Mouse (Mus musculus) olfactory bulb, adult 2 months (tissue): ENCODE data around the gene Kdm6b. TPM values are rescaled to one million over a fixed set of nuclear protein-coding genes. Genes with fewer than 3 reads are reported as not detected.

ENCODE experiments used
- H3K27ac ChIP-seq: fragments of 200-500 bp; 2 replicates; pipeline ENCODE4 v1.5.1; 2012; ENCODE audit warnings: low read depth, low read length; ENCODE audit not compliant: insufficient read depth
- H3K4me1 ChIP-seq: fragments of 200-500 bp; 2 replicates; pipeline ENCODE4 v1.6.1; 2012; ENCODE audit warnings: low read length; ENCODE audit not compliant: control insufficient read depth, insufficient read depth
- H3K4me3 ChIP-seq: fragments of 200-500 bp; 2 replicates; pipeline ENCODE4 v1.5.1; 2012; ENCODE audit warnings: mild to moderate bottlenecking, low read depth, low read length, moderate library complexity; ENCODE audit not compliant: insufficient read depth
- CTCF ChIP-seq: fragments of 200-500 bp; IDR thresholded peaks from 2 replicates; pipeline ENCODE4 v1.5.1; 2012; ENCODE audit warnings: low read depth, mild to moderate bottlenecking, low read length, moderate library complexity; ENCODE audit not compliant: insufficient read depth
- POLR2A ChIP-seq: fragments of 200-500 bp; IDR thresholded peaks from 2 replicates; pipeline ENCODE4 v1.6.1; 2012; ENCODE audit warnings: mild to moderate bottlenecking, low read depth, low read length, moderate library complexity; ENCODE audit not compliant: insufficient read depth
- WGBS: fragments of 180-500 bp; shearing (Covaris S2); methylation state at CpG from one replicate; pipeline ENCODE4 v1.1.7; 2018; 5-methylcytosine and 5-hydroxymethylcytosine counted together
- polyA plus RNA-seq: library from polyadenylated mRNA; stranded (reverse); fragments of >200 nt; gene quantifications from 2 replicates; pipeline ENCODE4 v1.2.4, GENCODE M21; 2012; ENCODE audit warnings: low replicate concordance; ENCODE audit not compliant: missing spikeins, insufficient read depth, insufficient read length

Kdm6b gene
- polyA plus RNA-seq, 1 experiment = not detected

DNA sequence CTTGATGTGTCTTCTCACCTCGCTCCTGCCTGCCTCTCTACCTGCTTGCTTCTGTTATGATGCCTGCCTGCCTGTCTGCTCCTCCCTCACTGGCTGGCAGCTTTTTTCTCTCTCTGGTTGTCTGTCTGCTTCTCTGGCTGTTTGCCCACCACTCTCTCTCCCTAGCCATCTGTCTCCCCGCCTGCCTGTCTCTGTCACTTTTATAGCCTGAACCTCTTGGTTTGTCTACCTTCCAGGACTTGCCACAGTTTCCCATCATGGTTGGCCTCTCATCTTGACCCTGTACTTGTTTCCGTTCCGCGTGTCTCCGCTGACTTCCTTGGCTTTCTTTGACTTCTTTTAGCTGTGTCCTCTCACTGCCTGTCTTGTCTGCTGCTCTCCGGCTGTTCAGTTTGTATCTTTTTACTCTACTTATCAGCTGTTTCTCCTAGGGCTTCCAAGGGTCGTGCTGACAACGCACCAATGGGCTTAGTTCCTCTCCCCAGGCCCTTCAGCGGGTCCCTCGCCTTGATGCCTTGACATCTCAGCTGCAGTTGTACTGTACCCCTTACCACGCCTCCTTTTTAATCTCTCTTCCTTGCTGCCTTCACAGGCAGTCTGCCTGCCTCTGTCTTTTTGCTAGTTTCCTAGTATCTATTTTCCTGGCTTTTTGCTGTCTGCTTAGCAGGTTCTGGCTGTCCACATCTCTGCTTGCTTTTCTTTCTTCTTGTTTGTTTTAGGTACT lies 41.3 kb downstream of the Kdm6b start:
- H3K4me1 ChIP-seq = peaks cover 19% of the 10 kb centered on the region
- 39% methylated on average over 12 of the region's 12 CpGs for WGBS

DNA sequence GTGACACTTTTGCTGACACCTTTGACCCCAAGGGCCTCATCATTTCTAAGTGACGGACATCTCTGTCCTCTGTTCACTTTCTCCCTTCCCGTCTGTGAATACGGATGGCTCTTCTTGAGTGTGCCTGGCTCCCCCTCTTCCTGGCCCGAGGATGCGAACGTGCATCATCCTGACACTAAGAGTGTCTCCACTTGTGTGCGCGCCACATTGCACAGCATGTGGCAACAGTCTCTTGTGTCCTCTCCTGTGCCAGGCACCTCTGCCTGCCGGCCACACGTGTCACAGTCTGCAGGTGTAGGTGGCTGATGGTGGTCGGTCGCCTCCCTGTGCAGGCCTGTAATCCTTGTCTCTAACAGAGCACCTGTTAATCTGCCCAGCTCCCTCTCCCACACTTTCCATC lies 41.9 kb downstream of the Kdm6b start:
- WGBS = 35% methylated on average over 12 of the region's 12 CpGs
- Histone ChIP-seq H3K4me1 (peaks cover 19% of the 10 kb centered on the region), H3K4me3 (no peak overlapping the region), H3K27ac (peak overlapping the region; percentile 10; the same call in 1 of the 2 replicates)
- TF ChIP-seq CTCF (no peak), POLR2A (no peak)

More for the DNA sequence above, 41.3 kb downstream of the Kdm6b start:
- peak overlapping the region; percentile 10; the same call in 1 of the 2 replicates for H3K27ac ChIP-seq
- no peak overlapping the region for H3K4me3 ChIP-seq
- TF ChIP-seq POLR2A (no peak), CTCF (no peak)

DNA sequence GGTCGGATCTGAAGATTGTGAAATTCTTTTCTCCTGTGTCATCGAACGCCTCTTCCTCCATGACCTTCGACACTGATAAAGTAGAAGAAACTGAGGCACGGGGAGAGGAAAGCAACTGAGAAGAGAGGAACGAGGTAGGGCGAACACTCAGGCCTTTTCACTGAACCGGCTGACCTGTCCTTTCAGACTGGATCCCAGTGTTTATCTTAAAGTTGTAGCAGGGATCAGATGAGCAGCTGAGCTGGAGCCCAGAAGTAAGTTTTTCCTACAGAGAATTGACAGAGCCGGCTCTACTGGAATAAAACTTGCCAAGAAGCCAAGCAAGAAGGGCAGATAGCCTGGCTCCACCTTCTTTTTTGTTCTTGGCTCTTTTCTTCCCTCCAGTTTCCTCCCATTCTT lies 42.7 kb downstream of the Kdm6b start:
- no peak overlapping the region for H3K4me3 ChIP-seq
- H3K4me1 ChIP-seq = peaks cover 23% of the 10 kb centered on the region
- TF ChIP-seq POLR2A (no peak), CTCF (no peak)
- peak overlapping the region; percentile 10; the same call in 1 of the 2 replicates for H3K27ac ChIP-seq
- 30% methylated on average over 9 of the region's 9 CpGs for WGBS

DNA sequence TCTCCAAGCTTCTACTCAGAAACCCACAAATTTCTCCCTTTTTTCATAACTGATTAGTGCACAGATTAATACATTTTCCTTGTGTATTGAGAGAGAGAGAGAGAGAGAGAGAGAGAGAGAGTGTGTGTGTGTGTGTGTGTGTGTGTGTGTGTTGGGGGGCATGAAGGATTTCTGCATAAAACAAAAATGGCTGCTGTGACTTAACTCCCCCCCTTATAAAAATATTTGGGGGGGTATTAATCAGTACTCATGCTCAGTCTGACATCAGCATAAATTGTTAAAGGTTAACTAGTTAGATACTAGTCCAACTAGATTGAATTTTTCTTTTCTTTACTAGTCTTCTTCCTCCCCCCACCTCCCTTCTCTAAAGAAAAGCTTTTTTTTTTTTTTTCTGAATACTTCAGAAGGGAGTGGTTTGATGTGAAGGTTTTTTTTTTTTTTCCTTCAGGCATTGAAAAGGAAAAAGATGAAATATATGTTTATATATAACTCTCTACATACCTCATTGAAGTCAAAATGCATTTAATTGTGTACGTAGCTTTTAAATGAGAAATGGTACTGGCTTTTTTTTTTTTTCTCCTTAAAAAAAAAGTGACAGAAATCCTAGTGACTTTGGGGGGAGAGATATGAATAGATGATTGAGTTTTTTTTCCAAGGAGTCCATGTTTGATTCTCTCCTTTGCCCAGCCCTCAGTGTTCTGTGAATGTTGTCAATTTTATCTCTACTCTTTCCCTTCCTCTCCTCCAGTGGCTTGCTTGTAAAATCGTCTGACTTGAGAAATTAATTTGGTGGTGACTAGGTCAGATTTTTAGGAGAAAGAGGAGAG lies 43.3 kb downstream of the Kdm6b start:
- TF ChIP-seq CTCF (no peak), POLR2A (no peak)
- Histone ChIP-seq H3K4me3 (no peak overlapping the region), H3K4me1 (peaks cover 30% of the 10 kb centered on the region), H3K27ac (peak overlapping the region; percentile 48)
- WGBS = 21% methylated on average over 2 of the region's 2 CpGs

DNA sequence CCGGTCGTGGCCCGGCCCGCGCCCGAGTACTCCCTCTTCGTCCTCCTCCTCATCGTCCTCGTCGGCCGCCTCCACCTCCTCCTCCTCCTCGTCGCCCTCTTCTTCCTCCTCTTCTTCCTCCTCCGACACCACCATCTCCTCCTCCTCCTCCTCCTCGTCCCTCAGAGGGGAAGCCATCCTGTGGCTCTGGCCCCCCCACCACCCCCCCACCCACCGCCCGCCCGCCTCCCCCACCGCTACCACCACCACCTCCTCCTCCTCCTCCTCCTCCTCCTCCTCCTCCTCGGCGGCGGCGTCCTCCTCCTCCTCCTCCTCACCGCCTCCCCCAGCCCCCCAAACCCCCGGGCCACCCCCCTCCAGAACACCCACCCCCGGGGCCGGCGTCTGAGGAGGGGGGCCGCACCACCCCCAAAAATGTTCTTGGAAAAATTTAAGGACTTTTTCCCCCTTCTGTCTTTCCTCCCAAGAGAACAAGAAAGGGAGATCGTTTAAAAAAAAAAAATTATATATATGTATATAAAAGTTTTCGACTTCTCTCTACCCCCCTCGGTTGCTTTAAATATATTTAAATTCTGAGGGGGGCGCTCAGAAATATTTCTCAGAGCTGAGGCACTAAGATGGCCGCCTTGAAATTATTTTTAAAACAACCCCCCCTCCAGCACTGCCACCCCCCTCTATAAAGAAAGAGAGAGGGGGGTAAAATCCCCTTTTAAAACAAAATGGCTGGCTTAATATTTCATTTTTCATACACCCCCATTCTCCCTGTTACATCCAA lies 44.1 kb downstream of the Kdm6b start, which contains the start of gene Chd3:
TSS of gene Chd3 (minus strand) at position 192 of the 775 bp plus-strand sequence.
- H3K4me1 ChIP-seq = peaks cover 38% of the 10 kb centered on the region
- TF ChIP-seq POLR2A (no peak), CTCF (no peak)

DNA sequence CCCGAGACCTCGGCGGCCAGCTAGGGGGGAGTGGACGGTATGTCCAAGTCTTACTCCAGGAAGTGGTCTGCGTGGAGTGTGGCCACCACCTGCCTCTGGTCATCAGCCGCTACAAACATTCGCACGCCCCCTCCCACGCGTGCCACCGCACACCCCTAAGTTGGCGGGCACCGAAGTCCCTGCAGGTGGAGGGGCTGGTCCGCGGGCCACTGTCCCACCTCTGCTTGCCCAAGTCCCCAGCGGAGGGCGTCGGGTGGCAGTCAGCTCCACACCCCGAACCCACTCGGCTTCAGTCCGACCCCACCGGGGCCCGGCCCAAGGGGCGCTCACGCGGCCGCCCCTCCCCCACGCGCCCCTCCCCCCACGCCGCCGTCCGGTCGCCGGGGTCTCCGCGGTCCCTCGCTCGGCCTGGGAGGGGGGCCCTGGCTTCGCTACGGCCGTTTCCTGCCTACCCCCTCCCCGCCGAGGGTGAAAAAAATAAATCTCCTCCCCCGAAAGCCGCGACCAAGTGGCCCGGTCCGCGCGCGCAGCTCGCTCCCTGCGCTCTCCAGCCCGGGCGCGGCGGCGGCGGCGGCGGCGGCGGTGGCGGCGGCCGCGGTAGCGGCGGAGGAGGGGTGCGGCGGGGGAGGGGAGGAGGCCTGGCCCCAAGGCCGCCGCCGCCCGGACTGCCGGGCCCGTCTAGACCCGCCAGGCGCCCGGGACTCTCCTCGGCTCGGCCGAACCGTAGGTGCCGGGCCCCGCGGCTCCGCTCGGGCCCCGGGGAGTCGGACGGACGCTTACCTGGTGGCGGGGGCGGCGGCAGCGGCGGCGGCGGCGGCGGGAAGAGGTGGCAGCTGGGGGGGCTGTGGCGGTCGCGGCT lies 44.9 kb downstream of the Kdm6b start:
- peak overlapping the region; percentile 65 for H3K4me3 ChIP-seq
- peaks cover 43% of the 10 kb centered on the region for H3K4me1 ChIP-seq
- WGBS = under 1% methylated on average over 74 of the region's 106 CpGs
- peak overlapping the region; percentile 98 for H3K27ac ChIP-seq
- no peak for TF ChIP-seq CTCF
- no peak for TF ChIP-seq POLR2A

More for the DNA sequence above, 44.1 kb downstream of the Kdm6b start, which contains the start of gene Chd3:
- under 1% methylated on average over 13 of the region's 34 CpGs for WGBS
- Histone ChIP-seq H3K4me3 (peak within 1 kb of the TSS; percentile 65), H3K27ac (peak within 1 kb of the TSS; percentile 98)

DNA sequence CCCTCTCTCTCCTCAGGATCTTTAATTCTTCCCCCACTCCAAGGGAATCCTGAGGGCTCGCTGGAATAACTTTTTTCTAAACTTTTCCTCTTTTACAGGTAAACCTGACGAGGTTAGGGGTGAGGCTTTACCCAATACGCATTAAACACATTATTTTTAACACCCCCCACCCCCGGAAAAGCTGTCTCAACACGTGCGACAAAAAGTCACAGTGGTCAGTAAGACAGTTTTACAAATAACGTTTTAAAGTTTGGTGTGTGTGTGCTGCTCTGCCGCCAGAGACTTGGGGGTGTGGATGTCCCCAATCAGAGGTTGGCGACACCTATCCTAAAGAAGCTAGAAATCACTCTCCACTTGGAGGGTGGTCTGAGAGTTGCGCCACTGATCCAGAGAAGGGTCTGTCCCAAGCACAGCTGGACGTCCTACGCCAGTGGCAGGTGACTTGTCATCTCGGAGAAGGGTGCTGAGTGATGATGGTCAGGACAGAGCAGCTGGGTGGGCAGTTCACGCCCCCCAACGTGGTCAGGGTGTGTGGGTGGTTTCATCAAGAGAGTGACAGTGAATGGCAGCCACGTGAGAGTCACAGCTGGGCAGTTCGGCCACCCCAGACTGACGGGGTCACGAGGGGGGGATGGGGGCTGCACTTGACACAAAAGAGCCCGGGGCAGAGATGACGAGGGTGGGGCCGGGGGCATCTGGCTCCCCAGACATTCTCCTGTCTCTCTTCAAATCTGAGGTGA lies 45.7 kb downstream of the Kdm6b start:
- Histone ChIP-seq H3K4me1 (peaks cover 44% of the 10 kb centered on the region), H3K4me3 (peak overlapping the region; percentile 65), H3K27ac (peak overlapping the region; percentile 98)
- TF ChIP-seq POLR2A = no peak
- TF ChIP-seq CTCF = no peak
- WGBS = 1% methylated on average over 22 of the region's 22 CpGs
